Mouse (Mus musculus): Measurements from ENCODE around the gene Calhm1. TPM values are rescaled to one million over a fixed set of nuclear protein-coding genes. Genes with fewer than 3 reads are reported as not detected.
A peak's percentile ranks its signal among the peaks of the same experiment; 100 is the strongest.
"Not testable (repeated sequence)": the region's sequence is repeated elsewhere in the genome, so short reads cannot be mapped to it uniquely, and the experiment has no call there.

Calhm1 gene
- total RNA-seq, 4 experiments from 2014 or later = not detected

DNA sequence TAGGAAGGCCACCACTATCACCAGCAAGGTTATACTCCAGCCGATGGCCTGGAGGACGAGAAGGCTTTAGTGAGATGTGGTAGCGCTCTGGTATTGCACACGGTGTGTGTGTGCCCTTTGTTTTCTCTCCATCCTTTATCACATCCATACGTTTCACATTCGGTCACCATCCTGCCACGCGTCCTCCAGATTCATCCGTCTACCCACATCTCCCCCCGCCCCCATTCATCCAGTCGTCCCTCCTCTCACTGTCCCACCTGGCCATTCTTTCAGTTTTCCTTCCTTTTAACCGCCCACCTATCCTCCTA lies 8.0 kb upstream of the Calhm1 start:
- DNase-seq (ENCODE audit: low spot score) = no peak

DNA sequence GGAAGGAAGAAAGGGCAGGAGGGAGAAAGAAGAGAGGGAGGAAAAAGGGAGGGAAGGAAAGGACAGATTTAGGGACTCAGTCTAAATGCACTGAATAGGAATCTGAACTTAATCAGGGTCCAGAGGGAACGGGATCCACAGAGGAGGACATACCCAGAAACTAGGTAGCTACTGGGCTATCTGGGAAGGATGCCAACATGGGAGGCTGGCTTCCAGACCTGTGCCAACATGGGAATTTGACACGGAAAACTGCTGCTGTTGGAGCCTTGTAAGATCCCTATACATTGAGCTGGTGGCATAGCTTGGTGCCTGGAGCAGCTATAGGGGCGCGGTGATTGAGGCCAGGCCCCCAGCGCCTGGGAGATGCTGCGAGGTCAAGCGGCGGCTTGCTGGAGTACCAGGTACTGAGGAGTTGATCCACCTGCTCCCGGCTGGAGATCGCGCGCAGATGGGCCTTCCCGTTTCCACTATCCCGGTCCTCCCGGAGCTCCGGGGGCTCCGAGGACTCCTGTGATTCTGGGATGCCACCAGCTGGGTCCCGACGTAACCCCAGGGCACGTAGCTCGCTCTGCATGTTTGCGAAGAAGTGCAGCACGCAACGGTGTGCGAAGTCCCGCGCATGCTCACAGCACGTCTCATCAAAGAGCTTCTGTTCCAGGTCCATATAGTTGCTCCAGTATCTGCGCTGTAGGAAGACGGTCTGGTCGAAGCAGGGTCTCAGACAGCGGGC lies 7.4 kb upstream of the Calhm1 start:
- no peak for DNase-seq (ENCODE audit: low spot score)

DNA sequence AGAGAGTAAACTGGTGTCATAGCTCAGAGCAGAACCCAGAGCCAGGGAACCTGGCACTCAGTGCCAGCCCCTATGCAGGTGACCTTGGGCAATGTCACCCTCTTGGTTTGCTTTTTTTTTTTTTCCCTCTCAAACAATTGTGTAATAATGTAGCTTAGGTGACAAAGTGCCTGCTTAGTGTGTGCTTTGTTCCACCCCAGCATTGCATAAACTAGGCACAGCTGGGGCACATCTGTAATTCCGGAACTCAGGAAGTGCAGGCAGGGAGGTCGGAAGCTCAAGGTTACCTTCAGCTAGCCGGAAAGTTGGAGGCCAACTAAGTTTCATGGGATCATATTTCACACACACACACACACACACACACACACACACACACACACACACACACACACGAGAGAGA lies 5.8 kb upstream of the Calhm1 start:
- DNase-seq (ENCODE audit: low spot score) = no peak

DNA sequence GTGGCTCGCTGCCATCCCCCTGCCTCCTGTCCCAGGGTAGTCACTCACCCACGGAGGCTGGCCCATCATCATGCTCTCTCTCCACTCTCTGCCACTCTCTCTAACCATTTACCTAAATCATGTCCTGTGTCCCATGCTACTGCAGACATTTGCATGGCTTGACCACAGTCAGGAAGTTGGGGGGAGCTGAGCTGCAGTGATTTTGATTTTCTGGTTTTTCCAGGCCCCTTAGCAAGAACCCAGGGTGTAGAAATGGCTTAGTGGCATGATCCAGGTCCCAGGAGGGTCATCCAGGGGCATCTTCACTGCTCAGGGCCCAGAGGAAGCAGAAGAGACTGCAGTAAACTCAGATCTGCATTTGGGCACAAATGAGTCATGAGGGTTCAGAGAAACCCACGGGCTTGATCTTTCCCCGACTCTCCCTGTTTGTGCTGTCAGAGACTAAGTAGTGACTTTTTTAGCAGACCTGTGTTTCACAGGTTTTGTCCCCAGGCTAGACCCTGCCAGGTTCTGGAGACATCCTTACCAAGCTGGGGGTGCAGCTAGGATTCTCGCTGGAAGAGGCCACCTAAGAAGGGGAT lies 4.3 kb upstream of the Calhm1 start:
- DNase-seq (ENCODE audit: low spot score) = no peak

DNA sequence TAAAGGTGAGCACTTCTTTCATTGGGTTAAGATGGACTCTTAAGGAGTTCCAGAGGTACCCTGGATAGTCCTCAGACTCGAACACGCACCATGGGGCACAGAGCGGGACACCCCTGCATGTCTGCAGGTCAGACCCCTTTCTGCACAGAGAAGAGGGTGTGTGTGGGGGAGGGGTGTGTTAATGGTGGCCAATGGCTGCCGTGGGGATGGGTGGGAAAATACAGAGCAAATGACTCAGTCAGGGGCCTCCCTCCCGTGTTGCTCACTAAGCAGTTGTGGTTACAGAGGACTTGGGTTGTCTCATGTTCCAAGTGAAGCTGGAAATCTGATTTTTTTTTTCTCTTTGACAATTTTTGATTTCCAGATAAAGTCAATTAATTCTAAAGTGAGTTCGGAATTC lies 1.6 kb downstream of the Calhm1 start:
- no peak for DNase-seq (ENCODE audit: low spot score)

DNA sequence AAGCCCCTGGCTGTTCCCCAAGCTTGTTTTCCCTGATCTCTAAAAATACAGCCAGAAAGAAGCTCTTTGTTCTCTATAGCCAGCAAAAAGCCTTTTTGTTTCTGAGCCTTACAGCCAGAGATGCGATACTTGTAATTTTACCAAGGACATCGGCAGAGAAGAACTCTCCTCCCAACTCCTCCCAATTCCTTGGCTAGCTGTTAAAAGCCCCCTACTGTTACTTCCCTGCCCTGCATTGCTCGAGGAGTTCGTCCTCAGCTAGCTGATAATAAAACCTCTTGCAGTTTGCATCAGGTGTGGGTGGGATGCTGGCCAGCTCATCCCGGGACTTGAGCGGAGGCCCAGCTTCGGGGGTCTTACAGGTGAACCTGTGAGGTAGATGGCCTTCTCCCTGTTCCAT lies 4.4 kb downstream of the Calhm1 start:
- DNase-seq (ENCODE audit: low spot score) = not testable (repeated sequence)

DNA sequence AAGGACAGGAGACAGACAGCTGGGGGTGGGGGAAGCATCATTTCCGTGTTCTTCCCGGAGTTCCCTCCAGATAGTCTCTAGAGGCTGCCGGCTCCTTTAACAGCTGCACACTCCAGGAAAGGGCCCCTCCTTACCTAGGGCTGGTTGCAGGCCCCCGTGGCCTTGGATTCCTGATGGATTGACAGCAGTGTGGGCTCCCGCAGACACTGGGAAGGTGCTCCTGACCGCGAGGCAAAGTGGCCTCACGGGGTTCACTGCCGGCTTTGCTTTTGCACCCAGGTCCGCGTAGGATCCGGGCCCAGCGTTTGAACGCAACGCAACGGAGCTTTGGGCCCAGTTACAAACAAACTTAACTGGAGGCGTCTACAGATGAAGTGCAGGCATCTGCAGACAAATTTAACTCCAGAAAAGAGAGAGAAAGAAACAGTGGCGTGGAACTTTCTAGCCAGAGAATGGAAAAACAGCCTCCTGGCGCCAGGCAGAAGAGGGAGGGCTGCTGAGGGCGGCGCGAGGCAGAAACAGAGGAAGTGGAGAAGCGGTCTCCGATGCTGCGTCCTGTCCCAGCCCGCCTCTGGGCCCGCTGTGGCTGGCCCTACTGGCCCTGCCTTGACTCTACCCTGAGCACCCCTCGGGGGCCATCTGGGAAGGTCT lies 6.2 kb downstream of the Calhm1 start, which contains the start of gene Calhm2:
Calhm2 (minus strand) TSS at position 524 of the 651 bp plus-strand sequence.
- DNase-seq (ENCODE audit: low spot score) = peak; percentile 63

DNA sequence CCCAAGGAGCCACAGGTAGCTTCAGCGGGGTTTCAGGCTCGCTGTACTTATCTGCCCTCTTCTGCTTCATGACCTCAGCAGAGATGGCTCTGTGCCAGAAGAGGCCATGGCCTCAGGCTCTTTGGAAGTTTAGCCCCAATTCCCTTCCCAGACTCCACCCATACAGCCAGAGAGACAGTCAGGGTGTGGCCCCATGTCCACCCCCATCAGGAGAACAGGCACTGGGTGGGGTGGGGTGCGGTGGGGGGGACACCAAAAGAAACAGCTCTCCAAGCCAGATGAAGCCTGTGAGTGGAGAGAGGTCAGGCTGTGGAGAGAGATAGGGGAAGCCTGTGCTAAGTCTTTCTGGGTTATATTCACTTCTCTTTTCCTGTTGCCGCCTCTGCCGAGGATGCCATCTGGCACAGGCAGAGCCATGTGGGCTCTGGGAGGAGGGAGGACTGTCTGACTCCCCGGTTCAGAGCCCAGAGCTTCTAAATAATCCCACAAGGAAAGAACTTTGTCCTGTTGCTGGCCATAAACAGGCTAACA lies 6.9 kb downstream of the Calhm1 start:
- DNase-seq (ENCODE audit: low spot score) = peak; percentile 68

DNA sequence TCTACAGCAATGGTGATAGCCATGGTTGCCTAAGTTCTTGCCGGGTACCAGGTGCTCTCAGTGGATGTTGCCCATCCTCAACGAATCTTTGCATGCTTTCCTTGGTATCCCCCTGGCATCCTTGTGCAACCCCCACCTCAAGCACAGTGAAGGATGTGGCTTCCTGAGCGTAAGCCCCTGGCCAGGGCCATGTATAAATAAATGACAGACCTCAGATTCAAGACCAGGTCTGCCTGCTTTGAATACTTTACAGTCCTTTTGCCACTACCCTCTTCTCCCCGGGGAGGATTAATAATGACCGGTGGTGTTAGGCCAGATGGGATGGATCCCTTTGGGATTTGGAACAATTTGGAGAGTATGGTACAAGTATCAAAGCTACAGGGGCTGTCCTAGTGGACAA lies 7.9 kb downstream of the Calhm1 start:
- DNase-seq (ENCODE audit: low spot score) = no peak

DNA sequence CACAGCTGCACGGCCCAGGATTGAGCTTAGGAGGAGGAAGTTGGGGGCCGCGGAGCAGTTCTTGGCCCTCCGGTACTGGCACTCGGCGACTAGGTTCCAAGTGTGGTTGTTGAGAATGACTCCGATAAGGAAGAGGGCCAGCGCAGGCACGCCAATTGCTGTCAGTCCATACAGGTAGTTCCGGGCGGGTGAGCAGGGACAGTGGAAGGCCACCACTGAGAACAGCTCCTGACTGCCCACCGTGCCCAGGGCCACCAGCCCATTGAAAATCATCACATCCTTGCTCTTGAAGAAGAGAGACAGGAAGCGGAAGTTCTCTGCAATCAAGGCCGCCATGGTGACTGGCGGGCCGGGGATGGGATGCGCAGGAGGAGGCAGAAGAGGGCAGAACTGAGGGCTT lies 8.5 kb downstream of the Calhm1 start:
- no peak for DNase-seq (ENCODE audit: low spot score)

DNA sequence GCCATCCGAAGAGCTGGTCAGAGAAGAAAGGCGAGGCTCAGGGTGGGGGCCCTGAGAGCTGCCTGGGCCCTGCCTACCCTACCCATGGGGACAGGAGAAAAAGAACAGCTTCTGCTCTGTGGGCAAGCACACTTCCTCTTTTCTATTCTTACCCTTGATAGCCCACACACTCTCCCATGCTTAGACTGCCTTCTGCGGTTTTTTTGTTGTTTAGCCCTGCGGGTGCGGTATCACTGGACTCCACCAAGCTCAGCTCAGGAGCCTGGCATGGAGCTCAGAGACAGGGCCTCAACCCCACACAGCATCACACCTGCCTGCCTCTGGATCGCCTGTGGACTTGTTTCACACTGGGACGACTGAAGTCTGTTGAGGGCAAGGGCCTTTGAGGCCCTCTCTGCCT lies 10.9 kb downstream of the Calhm1 start:
- DNase-seq (ENCODE audit: low spot score) = peak; percentile 16

DNA sequence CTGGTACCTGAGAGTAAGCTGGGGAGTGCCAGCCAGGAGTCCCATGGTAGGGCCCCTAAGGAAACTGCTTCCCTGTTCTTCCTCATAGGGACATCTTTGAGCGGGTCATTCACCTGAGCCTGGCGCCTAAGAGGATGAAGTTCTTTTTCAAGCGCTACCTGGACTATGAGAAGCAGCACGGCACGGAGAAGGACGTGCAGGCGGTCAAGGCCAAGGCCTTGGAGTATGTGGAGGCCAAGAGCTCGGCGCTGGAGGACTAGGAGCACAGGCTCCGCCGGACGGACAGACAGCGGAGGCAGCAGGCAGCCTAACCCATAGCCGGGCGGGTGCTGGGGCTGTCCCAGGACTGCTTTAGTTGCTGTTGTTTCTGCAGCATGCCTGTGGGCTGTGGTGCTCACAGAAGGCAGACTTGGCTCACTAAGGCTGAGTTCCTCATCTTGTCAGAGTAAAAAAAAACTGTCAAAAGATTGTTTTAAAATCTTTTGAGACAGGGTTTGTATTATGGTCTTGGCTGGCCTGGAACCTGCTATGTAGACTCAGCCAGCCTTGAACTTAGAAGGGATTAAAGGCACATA lies 13.4 kb downstream of the Calhm1 start:
- no peak for DNase-seq (ENCODE audit: low spot score)

DNA sequence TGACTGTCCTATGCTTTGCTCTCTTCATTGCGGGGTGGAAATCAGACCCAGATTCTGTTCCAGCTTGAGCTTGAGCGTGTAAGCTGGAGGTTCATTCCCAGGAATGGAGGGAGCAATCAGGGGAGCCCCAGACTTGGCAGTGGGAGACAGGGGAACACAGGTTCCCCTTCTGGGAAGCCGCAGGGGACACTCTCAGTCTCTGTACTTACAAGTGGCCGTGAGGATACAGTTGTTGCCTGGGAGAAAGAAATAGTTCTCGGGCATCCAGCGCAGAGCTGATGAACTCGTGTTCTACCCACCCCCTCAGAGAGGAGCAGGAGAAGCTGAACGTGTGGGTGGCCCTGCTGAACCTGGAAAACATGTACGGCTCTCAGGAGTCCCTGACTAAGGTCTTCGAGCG lies 15.2 kb downstream of the Calhm1 start:
- no peak for DNase-seq (ENCODE audit: low spot score)

DNA sequence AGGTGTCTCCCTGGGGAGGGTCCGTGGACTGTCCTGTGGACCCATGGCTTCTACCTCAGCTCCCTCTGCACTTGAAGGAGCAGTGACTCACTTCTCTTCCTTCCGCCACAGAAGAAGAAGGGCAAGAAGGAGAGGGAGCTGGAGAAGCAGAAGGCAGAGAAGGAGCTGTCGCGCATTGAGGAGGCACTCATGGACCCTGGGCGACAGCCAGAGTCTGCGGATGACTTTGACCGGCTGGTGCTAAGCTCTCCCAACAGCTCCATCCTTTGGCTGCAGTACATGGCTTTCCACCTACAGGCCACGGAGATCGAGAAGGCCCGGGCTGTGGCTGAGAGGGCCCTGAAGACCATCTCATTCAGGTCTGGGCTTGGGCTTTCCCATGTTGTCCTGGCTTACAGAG lies 15.9 kb downstream of the Calhm1 start:
- DNase-seq (ENCODE audit: low spot score) = no peak

DNA sequence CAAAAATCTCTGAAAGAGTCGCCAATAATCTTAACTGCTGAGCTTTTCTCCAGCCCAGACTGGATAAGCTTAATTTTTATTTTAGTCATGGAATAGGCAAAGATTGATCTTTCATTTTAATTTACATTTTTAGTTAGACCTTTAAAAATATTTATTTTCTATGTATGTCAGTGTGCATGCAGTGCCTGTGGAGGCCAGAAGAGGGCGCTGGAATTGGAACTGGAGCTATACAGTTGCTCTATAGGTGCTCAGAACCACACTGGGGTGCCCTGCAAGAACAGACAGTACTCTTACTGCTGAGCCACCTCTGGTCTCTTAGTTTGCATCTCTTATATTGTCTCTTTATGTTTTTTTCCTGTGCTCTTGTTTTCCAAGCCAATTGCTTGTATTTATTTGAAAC lies 21.3 kb downstream of the Calhm1 start:
- DNase-seq (ENCODE audit: low spot score) = no peak

DNA sequence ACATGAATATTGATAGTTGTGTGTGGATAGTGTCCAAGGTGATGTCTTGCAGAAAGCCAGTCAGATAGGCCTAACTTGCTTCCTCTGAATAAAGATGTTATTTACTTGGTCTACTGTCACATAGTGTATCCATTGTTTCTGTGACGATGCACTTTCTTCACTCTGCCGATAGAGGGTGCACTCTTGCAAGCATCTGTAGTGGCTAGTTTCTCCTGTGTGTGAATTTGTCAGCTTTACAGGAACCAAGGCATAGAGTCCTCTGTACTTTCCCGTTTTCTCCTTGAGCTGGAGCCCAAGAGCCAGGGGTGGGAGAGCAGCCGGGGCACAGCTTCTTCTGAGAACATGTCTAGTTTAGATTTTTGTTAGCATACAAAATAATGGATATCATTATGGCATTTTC lies 23.0 kb downstream of the Calhm1 start:
- DNase-seq (ENCODE audit: low spot score) = peak; percentile 44

DNA sequence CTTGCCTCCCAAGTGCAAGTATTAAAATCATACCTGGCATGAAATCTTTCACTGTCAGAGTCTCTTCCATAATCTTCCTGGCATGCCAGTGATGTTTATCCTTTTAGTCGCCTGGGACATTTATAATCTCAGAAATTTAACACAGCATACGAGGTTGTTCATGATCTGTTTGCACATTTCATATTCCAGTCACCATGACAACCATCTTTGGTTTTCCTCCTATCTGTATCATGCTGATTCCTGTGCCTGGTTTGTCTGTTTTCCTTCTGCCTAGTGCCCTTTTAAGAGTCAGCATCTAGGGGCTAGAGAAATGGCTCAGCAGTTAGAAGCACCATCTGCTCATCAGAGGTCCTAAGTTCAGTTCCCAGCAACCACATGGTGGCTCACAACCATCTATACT lies 25.4 kb downstream of the Calhm1 start:
- DNase-seq (ENCODE audit: low spot score) = no peak

DNA sequence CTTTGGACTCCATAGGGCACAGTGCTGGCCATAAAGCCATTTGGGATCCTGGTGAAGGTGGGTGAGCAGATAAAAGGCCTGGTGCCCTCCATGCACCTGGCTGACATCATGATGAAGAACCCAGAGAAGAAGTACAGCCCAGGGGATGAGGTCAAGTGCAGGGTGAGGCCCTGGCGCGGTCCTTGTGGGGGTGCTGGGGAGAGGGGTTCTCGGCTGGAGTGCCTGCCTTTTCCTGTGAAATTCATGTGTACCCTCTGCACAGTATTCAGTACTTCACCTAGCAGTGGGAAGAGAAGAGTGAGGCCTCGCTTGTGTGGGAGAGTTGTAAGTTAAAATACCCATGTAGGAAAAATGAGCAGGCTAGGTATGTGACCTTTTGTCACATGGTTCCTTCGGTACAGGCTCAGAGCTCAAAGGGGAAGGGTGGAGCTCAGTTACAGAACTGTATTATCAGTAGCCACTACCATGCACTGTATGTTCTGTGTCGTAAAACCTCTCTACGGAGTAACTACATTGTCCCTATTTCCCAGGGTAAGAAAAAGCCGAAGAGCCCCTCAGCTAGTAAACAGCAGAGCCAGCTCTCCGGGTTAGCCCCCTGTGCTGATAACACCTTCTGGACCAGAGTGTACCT lies 39.3 kb downstream of the Calhm1 start:
- no peak for DNase-seq (ENCODE audit: low spot score)

DNA sequence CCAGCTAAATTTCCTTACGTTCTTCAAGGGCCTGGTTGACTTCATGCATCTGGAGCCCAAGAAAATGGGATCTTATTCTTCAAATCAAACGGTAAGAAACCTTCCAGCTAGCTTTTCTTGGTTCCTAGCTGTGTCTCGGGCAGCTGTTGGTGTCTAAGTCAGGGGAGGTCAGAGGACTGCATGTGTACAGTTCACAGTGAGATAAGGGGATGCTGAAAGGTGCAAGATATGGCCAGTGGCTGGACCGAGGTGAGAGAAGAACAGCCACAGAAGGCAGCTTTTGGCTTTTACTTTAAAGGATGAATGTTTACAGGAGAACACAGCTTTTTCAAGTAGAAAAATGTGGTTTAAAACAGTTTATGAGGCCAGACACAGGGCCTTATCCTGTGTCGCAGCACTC lies 43.0 kb downstream of the Calhm1 start:
- no peak for DNase-seq (ENCODE audit: low spot score)

All from heart, adult 8-10 months (tissue).